Mouse (Mus musculus) kidney, postnatal 25 days (tissue): ENCODE data around the gene Tmem108.

Experiments used
- DNase-seq, 2 experiments: peaks; one replicate each; pipeline ENCODE4 v3.0.0; 2021; ENCODE audit warnings: mixed read lengths in 2 of 2

The Tmem108 gene

GRCm38 (mm10) chr9:103761647-103762084 lies at the start of gene Tmem108:
Gene Tmem108, minus strand, starts transcription at chr9:103761837.
- peak; percentile 92 to 96 for DNase-seq

- no peak for DNase-seq
Measured at GRCm38 (mm10) chr9:103789029-103789428, 27.4 kb upstream of the Tmem108 start.

- no peak for DNase-seq
Measured at GRCm38 (mm10) chr9:103784156-103784555, 22.5 kb upstream of the Tmem108 start.

GRCm38 (mm10) chr9:103783276-103783675 lies 21.6 kb upstream of the Tmem108 start:
- no peak for DNase-seq

- no peak for DNase-seq
Measured at GRCm38 (mm10) chr9:103782306-103782705, 20.7 kb upstream of the Tmem108 start.

GRCm38 (mm10) chr9:103781407-103781806 lies 19.8 kb upstream of the Tmem108 start:
- no peak for DNase-seq

GRCm38 (mm10) chr9:103780598-103780997 lies 19.0 kb upstream of the Tmem108 start:
- no peak for DNase-seq

GRCm38 (mm10) chr9:103778185-103778584 lies 16.5 kb upstream of the Tmem108 start:
- no peak for DNase-seq

- no peak for DNase-seq
Measured at GRCm38 (mm10) chr9:103761151-103761571, 476 bp downstream of the Tmem108 start.

GRCm38 (mm10) chr9:103760356-103760755 lies 1.3 kb downstream of the Tmem108 start:
- DNase-seq, result no peak

GRCm38 (mm10) chr9:103759829-103760228 lies 1.8 kb downstream of the Tmem108 start:
- no peak for DNase-seq

- peak; percentile 82 to 91 for DNase-seq
Measured at GRCm38 (mm10) chr9:103758930-103759695, 2.5 kb downstream of the Tmem108 start.

- DNase-seq, result no peak
Measured at GRCm38 (mm10) chr9:103758246-103758645, 3.4 kb downstream of the Tmem108 start.

- DNase-seq, result no peak
Measured at GRCm38 (mm10) chr9:103752618-103753017, 9.0 kb downstream of the Tmem108 start.

- peak; percentile 45 to 74 for DNase-seq
Measured at GRCm38 (mm10) chr9:103751568-103751967, 10.1 kb downstream of the Tmem108 start.

- DNase-seq, result peak in 1 of 2 experiments; percentile 43
Measured at GRCm38 (mm10) chr9:103750491-103750890, 11.1 kb downstream of the Tmem108 start.

- no peak for DNase-seq
Measured at GRCm38 (mm10) chr9:103746598-103746997, 15.0 kb downstream of the Tmem108 start.

GRCm38 (mm10) chr9:103740145-103740544 lies 21.5 kb downstream of the Tmem108 start:
- no peak for DNase-seq

GRCm38 (mm10) chr9:103739062-103739461 lies 22.6 kb downstream of the Tmem108 start:
- DNase-seq, result no peak

GRCm38 (mm10) chr9:103729716-103730115 lies 31.9 kb downstream of the Tmem108 start:
- no peak for DNase-seq

- no peak for DNase-seq
Measured at GRCm38 (mm10) chr9:103726751-103727462, 34.7 kb downstream of the Tmem108 start.

- DNase-seq, result no peak
Measured at GRCm38 (mm10) chr9:103725497-103725896, 36.1 kb downstream of the Tmem108 start.

- DNase-seq, result no peak
Measured at GRCm38 (mm10) chr9:103721486-103721885, 40.2 kb downstream of the Tmem108 start.

GRCm38 (mm10) chr9:103721081-103721480 lies 40.6 kb downstream of the Tmem108 start:
- DNase-seq, result peak; percentile 88 to 95
